Mouse (Mus musculus): ENCODE data around the gene Cgnl1.
A peak's percentile ranks its signal among the peaks of the same experiment; 100 is the strongest.

Gene Cgnl1

DNA sequence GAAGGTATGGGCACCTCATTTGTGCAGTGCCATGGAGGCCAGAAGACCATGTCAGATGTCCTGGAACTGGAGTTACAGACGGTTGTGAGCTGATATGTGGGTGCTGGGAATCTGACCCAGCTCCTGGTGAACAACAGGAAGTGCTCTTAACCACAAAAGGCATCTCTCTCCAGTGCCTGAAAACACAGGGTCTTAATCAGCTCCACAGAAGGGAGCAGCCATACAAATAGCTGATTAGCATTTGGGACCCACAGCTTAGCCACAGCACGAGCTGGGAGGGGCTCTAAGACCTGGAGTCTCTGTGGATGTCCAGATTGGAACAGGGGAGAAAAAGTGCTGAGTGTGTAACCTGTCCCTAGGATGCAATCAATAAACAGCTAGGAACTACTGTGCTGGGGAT lies 4.5 kb downstream of the Cgnl1 start:
- DNase-seq (ENCODE audit: low read depth, low spot score), result no peak

DNA sequence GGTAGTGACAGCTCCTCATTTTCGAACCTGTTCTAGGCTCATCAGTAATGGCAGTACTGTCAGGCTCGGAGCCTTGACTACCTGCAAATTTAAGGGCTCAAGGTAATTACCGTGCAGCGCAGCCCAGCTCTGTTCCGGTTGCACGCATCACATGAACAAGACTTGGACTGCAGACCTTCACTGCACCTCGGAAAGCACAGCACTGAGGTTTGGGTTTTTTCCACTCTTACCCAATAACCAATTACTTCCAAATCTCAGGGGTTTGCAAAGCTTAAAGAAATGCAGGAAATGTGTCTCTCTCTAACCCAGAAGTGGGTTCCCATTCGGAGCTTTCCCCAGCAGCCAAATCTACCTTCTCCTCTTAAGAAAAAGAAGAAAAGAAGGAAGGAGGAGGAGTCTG lies 5.1 kb downstream of the Cgnl1 start:
- no peak for DNase-seq (ENCODE audit: low read depth, low spot score)

DNA sequence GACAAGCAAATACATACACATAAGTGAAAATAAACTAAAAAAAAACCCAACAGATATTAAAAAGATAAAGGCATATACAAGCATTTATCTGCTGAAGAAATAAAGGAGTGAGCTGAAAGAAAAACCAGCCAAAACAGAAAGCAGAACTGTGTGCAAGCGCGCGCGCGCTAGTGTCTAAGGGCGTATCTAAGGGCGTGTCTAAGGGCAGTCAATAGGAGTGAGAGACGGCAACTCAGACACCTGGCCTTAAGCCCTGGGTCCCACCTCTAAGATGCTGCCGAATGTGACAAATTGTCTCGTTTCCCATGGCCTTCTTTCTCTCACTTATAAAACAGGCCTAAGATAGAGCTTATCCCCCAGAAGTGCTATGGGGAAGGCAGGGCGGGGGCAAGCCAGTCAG lies 6.9 kb downstream of the Cgnl1 start:
- no peak for DNase-seq (ENCODE audit: low read depth, low spot score)

DNA sequence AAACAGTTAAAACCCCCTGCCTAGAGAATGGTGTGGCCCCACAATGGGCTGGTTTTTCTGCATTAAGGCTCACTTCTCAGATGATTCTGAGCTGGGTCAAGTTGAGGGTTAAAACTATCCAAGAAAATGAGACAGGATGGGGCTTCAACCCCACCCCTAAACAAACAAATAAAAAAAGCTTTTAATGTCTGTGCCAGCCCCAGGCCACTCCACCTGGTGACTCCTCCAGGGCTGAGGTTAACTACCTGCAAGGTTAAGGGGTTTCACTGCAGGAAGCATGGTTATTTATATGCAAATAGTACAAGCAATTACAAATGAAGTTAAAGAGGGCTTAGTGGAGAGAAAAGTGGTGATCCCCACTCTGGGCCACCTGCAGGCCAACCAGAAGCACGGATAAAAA lies 8.1 kb downstream of the Cgnl1 start:
- DNase-seq (ENCODE audit: low read depth, low spot score), result peak; percentile 62

DNA sequence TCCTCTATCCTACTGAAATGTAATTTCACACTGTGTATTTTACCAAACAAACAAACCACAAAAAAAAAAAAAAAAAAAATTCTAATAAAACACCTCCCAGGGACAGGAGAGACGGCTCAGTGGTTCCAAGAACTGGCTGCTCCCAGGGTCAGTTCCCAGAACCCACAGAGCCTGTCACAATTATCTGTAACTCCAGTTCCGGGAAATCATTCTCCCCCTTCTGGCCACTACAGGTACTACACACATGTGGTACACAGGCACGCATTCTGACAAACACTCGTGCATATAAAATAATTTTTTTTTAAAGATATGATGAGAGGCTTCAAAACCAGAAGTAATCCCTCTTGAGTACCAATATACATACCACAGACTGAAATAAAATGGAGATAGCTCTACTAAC lies 9.7 kb downstream of the Cgnl1 start:
- DNase-seq (ENCODE audit: low read depth, low spot score), result peak; percentile 71

DNA sequence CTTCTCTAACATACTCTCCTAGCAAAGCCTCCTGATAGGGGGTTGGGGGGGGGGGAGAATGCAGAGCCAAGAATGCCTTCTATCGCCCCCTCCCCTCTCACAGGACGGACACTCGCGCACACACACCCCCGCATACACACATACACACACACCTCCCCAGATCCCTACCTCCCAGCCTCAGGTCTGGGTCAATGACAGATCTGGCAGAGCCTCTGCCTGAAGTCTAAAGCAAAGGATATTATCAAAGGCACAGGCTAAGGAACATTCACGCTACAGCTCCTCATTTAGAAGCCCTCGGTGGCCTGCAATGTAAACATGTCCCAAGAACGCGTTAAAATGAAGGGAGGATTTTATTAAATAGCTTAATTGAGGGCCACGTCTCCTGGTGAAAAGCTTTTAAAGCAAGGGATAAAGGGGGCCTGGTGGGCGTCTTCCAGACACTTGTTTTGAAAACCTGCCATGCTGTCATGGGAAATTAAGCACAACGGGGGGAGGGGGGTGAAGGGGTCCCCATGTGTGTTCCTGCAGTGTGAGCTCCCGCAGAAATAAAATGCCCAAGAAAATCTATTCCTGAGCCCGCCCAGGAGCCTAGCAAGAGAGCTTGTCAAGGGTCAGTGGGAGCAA lies 10.8 kb downstream of the Cgnl1 start:
- no peak for DNase-seq (ENCODE audit: low read depth, low spot score)

DNA sequence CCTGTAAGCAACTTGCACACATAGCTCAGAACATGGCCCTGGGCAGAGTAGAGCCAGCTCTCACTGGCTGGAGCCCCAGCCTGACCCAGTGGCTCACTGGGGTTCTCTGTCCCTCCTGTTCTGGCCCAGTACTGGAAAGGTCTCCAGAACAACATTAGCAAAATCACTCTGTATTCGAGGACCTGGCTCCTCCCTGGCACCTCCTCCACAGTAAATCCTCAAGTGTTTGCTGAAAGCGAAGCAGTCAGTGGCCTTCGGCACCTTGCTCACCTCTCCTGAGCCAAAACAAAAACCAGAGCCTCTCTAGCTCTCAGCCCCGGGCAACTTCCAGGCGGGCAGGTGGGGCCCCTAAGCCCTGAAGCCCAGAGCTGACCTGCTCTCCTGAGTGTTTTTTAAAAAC lies 11.5 kb downstream of the Cgnl1 start:
- DNase-seq (ENCODE audit: low read depth, low spot score), result no peak

DNA sequence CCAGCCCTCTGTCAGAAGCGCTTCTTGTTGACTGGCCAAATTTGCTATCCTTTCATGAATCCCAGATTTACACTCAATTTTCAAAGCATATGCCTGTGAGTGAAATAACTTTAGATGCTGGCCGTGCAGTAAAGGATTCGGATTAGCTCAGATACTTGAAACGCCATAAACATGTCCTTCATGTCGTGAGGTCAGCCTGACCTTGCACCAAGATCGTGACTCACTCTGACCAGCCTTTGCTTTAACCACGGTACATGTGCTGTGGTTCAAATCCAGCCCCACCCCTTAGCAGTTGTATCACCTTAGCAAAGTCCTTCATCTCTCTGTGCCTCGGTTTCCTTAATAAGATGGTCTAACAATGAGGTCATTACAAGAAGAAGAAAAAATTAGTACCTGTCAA lies 14.0 kb downstream of the Cgnl1 start:
- no peak for DNase-seq (ENCODE audit: low read depth, low spot score)

DNA sequence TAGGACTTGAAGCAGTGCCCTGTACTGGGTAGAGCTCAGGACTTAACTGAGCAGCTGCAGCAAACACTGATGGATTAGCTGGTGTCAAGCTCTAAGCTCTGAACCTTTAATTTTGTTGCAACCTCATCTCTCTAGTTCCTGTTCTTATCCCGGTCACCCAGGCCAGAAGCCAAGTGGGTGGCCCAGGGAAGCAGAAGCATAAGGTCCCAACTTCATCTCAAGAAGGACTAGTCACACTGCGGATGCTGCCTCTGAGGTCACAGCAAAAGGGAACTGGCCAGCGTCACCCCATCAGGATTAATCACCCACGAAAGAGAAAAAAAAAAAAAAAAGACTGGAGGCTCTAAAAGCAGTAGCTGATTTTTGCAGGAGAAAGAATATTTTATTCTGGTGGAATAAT lies 14.5 kb downstream of the Cgnl1 start:
- no peak for DNase-seq (ENCODE audit: low read depth, low spot score)

DNA sequence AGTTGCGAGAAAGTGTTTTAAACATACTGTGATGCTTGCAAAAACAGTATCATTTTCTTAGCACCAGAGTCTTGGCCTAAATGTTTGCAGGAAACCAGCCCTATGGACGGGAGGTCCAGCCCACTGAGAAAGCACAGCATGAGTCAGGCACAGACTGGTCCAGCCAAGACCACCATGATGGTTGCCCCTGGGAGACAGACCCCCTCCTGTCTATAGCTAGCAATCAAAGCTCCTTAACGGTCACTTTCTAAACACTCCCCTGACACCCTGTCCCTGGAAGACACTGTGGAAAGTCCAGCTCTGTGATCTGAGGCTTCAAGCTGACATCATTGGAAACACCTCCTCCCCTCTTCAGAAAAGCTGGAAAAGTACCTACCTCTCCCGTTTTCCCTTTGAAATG lies 17.4 kb downstream of the Cgnl1 start:
- no peak for DNase-seq (ENCODE audit: low read depth, low spot score)

DNA sequence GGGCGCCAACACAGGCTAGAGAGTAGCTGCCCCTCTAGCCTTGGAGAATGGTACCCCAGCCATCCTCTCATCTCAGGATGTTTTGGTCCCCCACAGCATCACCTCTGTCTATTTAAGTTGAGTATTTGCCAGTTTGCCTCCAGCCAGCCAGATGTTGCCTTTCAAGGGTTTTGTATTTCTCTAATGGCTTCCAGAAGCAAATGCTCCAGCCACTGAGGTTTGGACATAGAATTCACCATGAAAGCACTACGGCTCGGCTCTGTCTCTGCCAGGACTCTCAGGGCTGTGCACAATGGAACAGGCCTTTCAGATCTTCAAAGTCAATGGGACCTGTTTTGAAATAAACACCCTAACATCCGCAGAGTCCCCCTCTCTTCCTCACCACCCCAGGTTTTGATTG lies 17.9 kb downstream of the Cgnl1 start:
- DNase-seq (ENCODE audit: low read depth, low spot score), result no peak

DNA sequence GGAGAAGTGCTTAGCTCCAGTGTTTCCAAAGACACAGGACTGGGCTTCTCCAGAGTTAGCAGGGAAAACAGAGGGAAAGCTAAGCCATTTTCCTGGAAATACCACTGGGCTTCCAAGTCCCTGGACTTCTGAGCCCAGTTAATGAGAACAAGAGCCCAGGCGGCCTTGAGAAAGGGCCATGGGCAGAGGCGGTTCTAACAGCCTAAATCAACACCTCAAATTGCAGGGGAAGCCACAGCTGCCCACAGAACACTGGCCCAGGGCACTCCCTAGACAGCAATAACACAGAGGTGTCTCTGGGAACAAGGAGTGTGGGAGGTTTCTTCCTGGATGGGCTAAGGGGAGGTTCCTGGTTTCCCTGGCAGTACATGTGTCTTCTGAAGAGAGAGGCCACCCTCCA lies 18.3 kb downstream of the Cgnl1 start:
- DNase-seq (ENCODE audit: low read depth, low spot score), result no peak

DNA sequence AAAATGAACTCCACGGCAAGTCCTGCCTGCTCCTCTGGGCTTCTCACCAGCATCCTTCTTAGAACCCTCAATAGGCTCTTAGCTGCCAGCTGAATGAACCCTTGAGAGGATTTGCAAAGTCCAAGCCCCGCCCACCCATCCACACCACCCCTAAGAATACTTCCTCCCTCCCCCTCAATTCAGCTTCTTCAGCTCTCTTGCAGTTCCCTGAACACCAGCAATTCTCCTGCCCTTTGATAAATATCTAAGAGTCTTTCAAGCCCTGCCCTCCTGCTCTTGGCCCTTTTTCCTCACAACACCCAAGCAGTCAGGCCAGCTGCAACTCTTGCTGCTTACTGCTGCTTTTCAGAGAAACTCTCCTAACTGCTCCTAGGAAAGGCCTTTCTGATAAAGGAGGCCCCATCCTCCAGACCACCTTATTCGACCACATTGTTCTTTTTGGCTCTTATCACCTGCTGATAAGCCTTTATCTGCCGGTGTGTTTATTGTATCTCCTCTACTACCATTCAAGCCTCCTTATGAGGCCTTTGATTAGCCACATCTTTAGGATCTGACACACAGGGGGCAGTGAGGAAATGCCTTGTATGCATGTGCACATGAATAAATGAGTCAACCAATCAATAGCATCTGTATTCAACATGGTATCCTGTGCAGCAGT lies 21.3 kb downstream of the Cgnl1 start:
- DNase-seq (ENCODE audit: low read depth, low spot score), result peak; percentile 74

DNA sequence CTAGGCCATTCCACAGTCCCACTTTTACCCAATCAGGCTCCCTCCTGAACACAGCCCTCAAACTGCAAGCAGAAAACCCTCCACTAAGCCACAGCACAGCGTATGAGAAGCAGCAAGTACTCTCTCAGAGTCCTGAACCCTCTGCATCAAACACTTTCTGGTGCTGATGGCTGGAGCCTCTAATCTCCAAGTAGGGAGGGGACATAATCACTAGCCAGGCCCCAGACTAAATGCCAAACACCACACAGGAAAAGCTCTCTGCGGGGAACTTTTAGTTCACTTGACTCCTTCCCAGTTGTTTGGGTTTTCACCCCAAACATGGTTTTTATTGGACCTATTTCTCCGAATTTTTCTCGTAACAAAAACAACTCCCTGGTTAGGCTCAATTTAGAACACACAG lies 25.0 kb downstream of the Cgnl1 start:
- no peak for DNase-seq (ENCODE audit: low read depth, low spot score)

DNA sequence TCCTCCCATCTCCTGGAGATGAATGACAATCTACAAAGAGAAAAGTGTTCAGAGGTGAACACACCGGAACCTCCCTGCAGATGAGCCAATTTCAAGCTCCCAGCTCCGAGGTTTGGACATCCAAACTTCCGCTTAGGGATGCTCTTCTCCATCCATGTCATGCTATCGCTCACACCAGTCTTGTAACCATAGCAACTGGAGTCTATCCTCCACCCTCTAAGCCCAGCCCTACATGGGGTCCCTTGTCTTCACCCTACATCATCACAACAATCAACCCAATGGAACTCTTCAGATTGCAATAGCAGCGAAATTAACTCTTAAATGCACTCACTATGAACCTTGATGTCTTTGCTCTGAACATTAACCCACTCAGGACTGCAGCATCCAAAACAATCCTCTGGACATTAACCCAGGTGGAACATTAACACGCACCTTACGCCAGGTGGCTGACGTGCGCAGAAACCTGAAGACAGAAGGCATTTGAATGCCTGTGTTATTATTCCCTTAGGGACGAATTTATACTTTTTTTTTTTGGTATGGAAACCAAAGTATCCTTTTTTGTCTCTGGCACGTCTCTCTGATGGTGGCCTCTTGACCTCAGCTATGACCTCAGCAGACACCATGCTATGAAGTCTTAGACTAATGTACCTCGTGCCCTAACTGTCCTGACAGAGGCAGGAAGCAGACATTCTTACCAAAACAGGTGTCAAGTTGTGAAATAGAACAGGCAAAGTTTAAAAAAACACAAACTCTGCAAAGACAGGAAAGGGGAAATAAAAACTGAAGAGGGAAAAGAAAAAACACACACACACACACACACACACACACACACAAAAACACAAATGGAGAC lies 33.1 kb downstream of the Cgnl1 start:
- DNase-seq (ENCODE audit: low read depth, low spot score), result no peak

DNA sequence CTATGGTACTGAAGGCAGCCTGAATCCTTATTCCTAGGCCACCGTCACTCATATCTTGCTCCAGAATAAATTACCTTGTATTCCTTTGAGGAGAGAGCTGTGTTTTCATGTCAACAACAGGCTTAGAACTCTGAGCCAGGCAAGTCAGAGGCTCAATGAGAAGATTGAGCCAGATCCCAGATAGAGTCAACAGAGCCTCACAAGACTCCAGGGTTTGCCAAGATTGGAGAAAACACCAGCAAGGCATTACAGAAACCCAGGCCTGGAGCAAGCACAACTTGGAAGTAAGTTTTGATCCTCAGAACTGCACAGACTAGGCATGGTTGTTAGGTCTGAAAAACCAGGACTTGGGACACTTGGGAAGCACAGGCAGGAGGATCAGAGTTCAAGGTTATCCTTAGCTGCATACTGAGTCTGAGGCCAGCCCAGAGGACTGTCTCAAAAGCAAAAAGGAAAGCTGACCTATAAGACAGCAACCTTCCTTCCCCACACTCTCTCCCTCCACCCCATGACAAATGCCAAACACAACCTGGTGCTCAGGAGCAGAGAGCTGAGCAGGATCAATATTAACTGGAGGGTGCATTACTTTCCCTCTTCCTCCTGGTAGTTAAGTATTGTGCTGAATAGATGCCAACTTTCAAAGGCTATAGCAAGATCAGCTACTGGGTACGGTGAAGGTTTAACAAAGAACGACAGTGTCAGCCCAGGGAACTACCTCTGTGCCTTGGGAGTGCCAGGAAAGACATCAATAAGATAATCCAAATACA lies 34.0 kb downstream of the Cgnl1 start:
- DNase-seq (ENCODE audit: low read depth, low spot score), result no peak

DNA sequence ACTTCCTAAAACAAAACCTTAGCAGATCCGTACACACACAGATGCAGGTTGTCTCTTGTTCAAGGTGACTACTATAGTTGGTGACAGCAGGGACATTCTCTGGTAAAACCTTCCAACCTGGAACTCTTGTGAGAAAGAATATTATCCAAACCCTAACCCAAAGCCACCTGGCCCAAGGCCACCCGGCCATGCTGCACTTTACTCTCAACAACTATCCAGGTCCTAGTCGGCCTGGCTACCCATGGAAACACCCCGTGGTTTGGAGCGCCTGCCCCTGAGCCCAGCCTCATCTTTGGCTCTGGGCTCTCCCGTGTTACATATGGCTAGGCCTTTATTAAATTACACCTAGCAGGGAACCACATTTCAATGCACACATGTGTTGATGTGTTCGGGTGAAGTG lies 35.5 kb downstream of the Cgnl1 start:
- no peak for DNase-seq (ENCODE audit: low read depth, low spot score)

DNA sequence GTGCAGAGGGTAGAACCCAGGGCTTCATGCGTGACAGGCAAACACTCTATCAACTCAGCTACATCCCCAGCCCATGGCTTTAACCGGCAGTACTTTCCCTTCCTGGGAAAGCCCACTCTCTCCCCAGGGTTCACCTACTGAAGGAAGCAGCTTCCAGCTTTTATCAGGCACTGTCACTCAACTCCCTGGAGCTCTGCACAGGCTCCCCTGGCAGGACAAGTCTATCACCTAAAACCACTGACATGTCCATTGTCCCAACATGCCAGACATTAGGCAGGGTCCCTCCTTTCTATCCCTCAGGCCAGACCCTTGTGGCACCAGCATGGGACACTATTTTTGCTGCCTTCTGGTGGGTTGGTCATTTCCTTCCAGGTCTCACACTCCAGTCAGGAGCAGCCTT lies 37.8 kb downstream of the Cgnl1 start:
- no peak for DNase-seq (ENCODE audit: low read depth, low spot score)

DNA sequence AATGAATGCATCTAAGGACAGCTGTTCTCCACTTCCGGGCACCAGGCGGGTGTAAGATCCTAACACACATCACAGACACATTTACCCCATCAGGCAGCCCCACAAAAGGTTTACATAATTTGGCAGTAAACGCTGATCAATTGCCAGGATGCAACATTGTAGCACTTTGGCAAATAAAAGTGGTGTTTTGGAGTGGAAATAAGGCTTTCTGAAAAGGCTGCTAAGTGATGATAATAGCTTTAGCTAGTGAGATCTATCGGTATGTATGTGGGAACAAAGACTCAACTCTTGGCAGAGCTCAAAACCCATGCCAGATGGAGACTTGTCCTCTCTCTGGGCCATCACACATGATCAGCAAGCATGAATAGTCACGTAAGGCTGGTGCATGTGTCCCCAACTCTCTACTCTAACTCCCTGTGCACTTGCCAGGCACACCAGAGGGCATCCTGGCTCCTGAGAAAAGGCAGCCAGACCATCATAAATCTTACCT lies 42.5 kb downstream of the Cgnl1 start:
- DNase-seq (ENCODE audit: low read depth, low spot score), result no peak

DNA sequence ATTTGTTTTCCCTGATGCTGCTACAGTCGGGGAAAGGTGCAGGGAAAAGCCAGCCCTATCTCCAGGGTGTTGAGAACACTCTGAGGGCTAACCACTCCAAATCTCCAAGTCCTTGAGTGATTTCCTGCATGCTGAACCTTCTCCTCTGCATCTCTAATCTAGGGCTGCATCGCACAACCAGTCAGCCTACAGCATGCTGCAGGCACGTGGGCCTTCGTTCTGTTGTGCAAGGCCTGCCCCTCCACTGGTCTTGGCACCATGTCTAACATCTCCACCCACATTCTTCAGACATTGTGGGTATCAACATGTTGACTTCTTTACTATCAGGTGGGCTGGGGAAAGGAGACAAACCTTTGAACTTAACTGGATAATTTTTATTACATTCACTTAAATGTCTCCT lies 44.2 kb downstream of the Cgnl1 start:
- no peak for DNase-seq (ENCODE audit: low read depth, low spot score)

DNA sequence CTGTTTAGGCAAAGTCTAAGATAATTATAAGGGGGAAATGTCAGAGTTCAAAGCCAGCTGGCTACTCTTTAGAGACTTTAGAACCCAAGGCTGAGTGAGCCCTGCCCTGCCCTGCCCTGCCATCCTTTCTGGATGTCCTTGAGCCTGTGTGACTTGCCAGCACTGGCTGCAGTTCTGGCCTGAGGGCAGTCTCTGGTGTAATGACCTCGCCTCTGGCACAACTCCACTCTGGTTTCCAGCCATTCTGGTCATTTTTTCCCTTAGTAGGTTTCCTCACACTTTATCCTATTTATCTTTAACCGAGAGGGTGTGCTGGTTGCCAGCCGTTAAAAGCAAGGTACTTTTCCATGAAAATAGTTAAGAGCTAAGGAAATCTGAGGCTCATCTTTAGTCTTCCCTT lies 45.3 kb downstream of the Cgnl1 start:
- no peak for DNase-seq (ENCODE audit: low read depth, low spot score)

DNA sequence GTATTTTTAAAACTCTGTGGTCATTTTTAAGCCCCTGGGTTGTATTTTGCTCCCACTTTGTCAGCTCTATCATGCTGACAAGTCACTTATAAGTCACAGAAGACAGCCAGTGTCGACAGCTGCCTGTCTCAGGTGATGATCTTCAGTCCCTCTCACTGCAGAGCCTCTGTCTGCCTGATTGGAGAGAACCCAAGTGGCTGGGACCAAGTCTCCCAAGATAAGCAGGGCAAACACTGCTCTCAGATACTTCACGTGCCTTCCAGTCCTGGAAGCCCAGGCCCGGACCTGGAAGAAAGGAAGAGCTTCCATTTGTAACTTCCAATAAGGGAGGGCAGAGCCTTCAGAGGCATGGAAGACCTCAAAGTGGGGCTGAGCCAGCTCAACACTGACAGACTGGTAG lies 49.0 kb downstream of the Cgnl1 start:
- no peak for DNase-seq (ENCODE audit: low read depth, low spot score)

Measured in ZHBTc4 (cell line).